Mouse (Mus musculus) forebrain, embryonic 16.5 days (tissue): Measurements from ENCODE around the gene B430218F22Rik. TPM values are rescaled to one million over a fixed set of nuclear protein-coding genes. Genes with fewer than 3 reads are reported as not detected.

Source experiments
- ATAC-seq: fragments of 200-750 bp; cut with Nextera tagmentation; 2 replicates; pipeline ENCODE4 v1.8.0; 2017; ENCODE audit warnings: mild to moderate bottlenecking, moderate library complexity
- H3K27ac ChIP-seq: fragments of 300-500 bp; sonication (generic); 2 replicates; pipeline ENCODE4 v1.5.1; 2014; ENCODE audit warnings: low read length, control low read depth
- H3K27me3 ChIP-seq: fragments of 300-500 bp; sonication (generic); replicated peaks from 2 replicates; pipeline ENCODE4 v1.6.1; 2014; ENCODE audit warnings: low read length; ENCODE audit not compliant: control insufficient read depth, insufficient read depth
- H3K36me3 ChIP-seq: fragments of 300-500 bp; sonication (generic); 2 replicates; pipeline ENCODE4 v1.6.1; 2014; ENCODE audit not compliant: control insufficient read depth, insufficient read depth
- H3K4me1 ChIP-seq: fragments of 300-500 bp; sonication (generic); replicated peaks from 2 replicates; pipeline ENCODE4 v1.6.1; 2014; ENCODE audit warnings: low read length; ENCODE audit not compliant: control insufficient read depth, insufficient read depth
- H3K4me2 ChIP-seq: fragments of 300-500 bp; sonication (generic); 2 replicates; pipeline ENCODE4 v1.6.1; 2014; ENCODE audit warnings: mild to moderate bottlenecking, low read length, control low read depth
- H3K4me3 ChIP-seq: fragments of 300-500 bp; sonication (generic); replicated peaks from 2 replicates; pipeline ENCODE4 v1.5.1; 2014; ENCODE audit warnings: mild to moderate bottlenecking, low read length, control low read depth
- H3K9ac ChIP-seq: fragments of 300-500 bp; sonication (generic); replicated peaks from 2 replicates; pipeline ENCODE4 v1.6.1; 2014; ENCODE audit warnings: low read depth, low read length, control low read depth
- H3K9me3 ChIP-seq: fragments of 300-500 bp; sonication (generic); 2 replicates; pipeline ENCODE4 v1.6.1; 2016; ENCODE audit warnings: low read length; ENCODE audit not compliant: control insufficient read depth
- WGBS: fragments of 180-500 bp; shearing (Covaris S2); extraction: QIAGEN DNeasy Blood & Tissue Kit; methylation state at CpG from one replicate; pipeline ENCODE4 v1.1.7; 2014; 5-methylcytosine and 5-hydroxymethylcytosine counted together
- polyA plus RNA-seq: library from polyadenylated mRNA; unstranded; fragments of >200 nt; fragmentation: Nextera tagmentation; extraction: Ambion mirVana; gene quantifications from 2 replicates; pipeline ENCODE4 v1.2.1, GENCODE M21; 2015

Gene B430218F22Rik
- polyA plus RNA-seq, 1 experiment from 2014 or later: 0.92 TPM

DNA sequence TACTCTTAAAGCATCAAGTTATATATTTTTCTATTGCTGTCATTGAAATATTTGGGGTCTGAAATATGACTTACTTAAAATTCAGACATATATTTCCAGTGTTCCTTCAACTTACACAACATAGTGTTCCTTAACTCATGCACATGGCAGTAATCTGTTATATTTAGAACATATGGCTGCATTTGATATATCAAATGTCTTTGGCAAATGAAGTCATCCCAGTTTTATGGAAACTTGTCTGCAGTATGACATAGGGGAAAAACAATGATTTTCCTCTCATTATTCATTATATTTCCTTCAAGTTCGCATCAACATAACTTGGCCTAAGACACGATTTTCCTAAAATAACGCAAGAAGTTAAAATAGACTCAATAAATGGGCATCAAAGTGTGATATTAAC is 9.4 kb downstream of the B430218F22Rik start:
- H3K27ac ChIP-seq: no peak overlapping the region
- no peaks in the 10 kb centered on the region for H3K36me3 ChIP-seq
- H3K9ac ChIP-seq: no peak overlapping the region
- H3K27me3 ChIP-seq: no peaks in the 10 kb centered on the region
- no peaks in the 10 kb centered on the region for H3K4me1 ChIP-seq
- no peak for ATAC-seq
- WGBS: 85% methylated on average over 3 of the region's 3 CpGs
- no peak overlapping the region for H3K4me2 ChIP-seq
- H3K9me3 ChIP-seq: no peaks in the 10 kb centered on the region
- H3K4me3 ChIP-seq: no peak overlapping the region

DNA sequence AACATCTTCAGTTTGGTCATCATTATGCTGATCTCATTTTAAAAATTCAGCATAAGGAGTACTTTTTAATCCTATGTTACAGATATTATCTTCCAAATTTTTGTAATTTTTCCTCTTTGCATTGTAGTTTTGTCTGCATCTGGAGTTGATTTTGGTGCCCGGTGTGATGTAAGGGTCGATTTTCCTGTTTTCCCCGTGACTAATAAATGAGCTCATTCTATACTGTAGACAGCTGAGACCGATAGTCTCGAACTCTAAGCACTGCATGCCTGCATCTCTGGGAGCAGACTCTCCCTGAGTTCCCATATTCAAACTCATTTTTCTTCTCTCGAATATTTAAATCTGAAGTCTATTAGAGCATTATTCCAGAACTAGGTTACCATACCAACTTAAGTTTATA is 13.9 kb downstream of the B430218F22Rik start:
- no peak overlapping the region for H3K4me3 ChIP-seq
- no peak overlapping the region for H3K4me2 ChIP-seq
- no peak for ATAC-seq
- H3K9me3 ChIP-seq: no peaks in the 10 kb centered on the region
- H3K27me3 ChIP-seq: no peaks in the 10 kb centered on the region
- H3K4me1 ChIP-seq: no peaks in the 10 kb centered on the region
- WGBS: 80% methylated on average over 6 of the region's 6 CpGs
- no peak overlapping the region for H3K27ac ChIP-seq
- H3K36me3 ChIP-seq: no peaks in the 10 kb centered on the region
- H3K9ac ChIP-seq: no peak overlapping the region

DNA sequence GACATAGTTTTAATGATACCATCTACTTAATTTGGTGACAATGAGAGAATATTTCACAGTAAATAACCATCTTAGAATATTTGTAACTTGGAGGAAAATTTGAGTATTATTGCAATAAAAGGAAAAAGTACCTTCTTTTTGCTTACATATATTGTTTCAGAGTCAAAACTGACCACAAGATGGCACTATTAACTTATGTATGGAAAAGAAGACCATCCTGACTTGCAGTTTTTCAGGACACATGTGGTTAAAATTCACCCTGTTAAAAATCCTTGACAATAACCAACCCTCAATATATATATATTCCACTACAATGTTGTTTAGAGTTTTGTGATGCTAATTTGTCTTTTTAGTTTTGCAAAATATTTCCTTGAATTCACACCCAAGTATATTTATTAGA is 17.1 kb downstream of the B430218F22Rik start:
- H3K4me3 ChIP-seq: no peak overlapping the region
- no peak overlapping the region for H3K4me2 ChIP-seq
- H3K9me3 ChIP-seq: no peaks in the 10 kb centered on the region
- H3K27me3 ChIP-seq: no peaks in the 10 kb centered on the region
- no peak overlapping the region for H3K9ac ChIP-seq
- no peaks in the 10 kb centered on the region for H3K4me1 ChIP-seq
- peak; percentile 68 for ATAC-seq
- H3K36me3 ChIP-seq: no peaks in the 10 kb centered on the region
- H3K27ac ChIP-seq: no peak overlapping the region

DNA sequence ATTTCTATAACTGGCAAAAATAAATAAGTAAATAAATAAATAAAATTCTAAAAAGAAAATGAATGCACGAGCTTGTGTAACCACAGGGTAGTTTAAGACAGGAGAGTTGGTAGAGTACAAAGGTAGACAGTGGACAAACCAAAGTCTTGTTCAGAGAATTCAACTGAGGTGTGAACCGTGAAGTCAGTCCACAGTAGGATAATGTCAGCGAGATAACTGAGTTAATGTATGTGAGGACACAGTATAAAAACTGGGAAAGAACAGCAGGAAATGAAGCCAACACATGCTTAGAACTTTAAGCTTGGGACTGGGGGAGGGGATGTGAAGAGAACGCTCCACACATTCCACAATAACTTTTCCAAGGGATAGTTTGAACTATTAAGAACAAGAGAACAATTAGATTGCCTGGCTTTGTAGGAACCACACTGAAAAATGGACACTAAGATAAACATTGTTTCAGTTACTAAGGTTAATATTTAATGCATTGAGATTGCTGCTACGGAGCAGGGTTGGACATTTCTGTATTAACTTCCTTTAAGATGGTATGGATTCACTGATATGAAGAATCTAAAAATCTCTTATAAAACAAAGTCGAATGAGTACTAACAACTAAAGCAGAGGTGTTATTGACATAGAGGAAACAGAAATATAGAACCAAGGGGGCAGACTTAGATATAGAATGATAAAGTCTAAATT is 25.0 kb downstream of the B430218F22Rik start:
- Histone ChIP-seq H3K4me1 (no peaks in the 10 kb centered on the region), H3K36me3 (no peaks in the 10 kb centered on the region), H3K27me3 (no peaks in the 10 kb centered on the region), H3K9ac (no peak overlapping the region), H3K27ac (no peak overlapping the region), H3K9me3 (no peaks in the 10 kb centered on the region), H3K4me2 (no peak overlapping the region), H3K4me3 (no peak overlapping the region)
- WGBS: 79% methylated on average over 6 of the region's 6 CpGs
- no peak for ATAC-seq

DNA sequence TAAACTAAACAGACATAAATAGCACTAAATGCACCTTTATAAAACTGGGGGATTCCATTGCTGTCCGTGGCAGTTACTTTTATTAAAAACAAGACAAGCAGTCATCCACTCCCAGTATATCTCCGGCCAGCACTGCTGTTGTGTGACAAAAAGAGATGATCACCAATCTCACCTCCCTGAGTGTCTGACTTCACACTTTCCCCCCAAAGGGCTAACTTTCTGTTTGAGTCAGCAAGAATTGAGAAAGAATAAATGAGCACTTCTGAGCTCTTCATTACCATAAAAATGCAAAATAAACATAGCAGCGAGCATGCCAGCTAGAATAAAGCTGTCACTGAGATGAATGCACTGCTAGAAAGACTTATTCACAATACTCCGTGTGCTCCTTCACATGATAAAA is 31.7 kb downstream of the B430218F22Rik start:
- no peak overlapping the region for H3K4me2 ChIP-seq
- ATAC-seq: peak; percentile 49; the same call in 1 of the 2 replicates
- 25% methylated on average over 4 of the region's 4 CpGs for WGBS

DNA sequence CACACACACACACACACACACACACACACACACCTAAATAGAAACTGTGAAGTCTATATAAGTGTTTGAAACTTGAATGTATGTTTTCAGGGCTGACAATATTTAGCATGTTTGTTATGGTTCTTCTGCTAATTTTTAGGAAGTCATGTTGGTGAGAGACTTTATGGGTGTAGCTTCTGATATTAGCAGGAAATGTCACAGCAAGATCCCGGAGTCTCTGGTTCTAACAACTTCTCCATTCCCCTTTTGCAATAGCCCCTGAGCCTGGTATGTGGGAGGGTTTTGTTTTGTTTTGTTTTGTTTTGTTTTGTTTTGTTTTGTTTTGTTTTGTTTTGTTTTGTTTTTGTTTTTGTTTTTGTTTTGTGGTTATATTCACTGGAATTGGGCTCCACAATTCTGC is 34.0 kb downstream of the B430218F22Rik start:
- H3K4me1 ChIP-seq: 0 out of 2 replicates have a peak, but pooled peaks cover 3% of the 10 kb centered on the region
- WGBS: 100% methylated on average over 1 of the region's 1 CpGs
- ATAC-seq: no peak

More for the DNA sequence above, 31.7 kb downstream of the B430218F22Rik start:
- no peak overlapping the region for H3K9ac ChIP-seq
- H3K9me3 ChIP-seq: no peaks in the 10 kb centered on the region
- H3K27me3 ChIP-seq: no peaks in the 10 kb centered on the region
- 0 out of 2 replicates have a peak, but pooled peaks cover 3% of the 10 kb centered on the region for H3K4me1 ChIP-seq
- H3K27ac ChIP-seq: no peak overlapping the region
- no peaks in the 10 kb centered on the region for H3K36me3 ChIP-seq
- H3K4me3 ChIP-seq: no peak overlapping the region

DNA sequence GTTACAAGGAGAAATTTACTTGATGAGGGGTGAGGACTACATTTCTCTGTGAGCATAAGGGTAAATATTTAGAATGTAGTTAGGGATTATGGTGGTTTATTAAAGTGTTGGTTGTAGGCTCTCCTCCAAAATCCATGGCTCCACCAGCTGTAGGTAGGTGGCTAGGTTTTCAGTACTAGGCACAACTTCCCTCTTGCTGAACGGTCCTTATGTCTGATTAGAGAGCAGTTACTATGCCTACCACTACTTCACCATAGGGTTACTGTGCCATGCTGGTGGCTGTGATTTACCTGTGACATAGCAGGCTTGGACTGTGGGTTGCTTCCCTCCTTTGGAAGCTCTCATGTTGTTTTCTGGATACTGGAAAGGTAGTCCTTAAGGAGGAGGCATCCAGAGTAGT is 34.4 kb downstream of the B430218F22Rik start:
- H3K9ac ChIP-seq: no peak overlapping the region
- H3K36me3 ChIP-seq: no peaks in the 10 kb centered on the region
- no peak overlapping the region for H3K27ac ChIP-seq
- H3K4me1 ChIP-seq: 0 out of 2 replicates have a peak, but pooled peaks cover 3% of the 10 kb centered on the region
- no peak for ATAC-seq
- WGBS: 83% methylated on average over 1 of the region's 1 CpGs
- H3K4me3 ChIP-seq: no peak overlapping the region
- no peak overlapping the region for H3K4me2 ChIP-seq
- H3K27me3 ChIP-seq: no peaks in the 10 kb centered on the region
- H3K9me3 ChIP-seq: no peaks in the 10 kb centered on the region

More for the DNA sequence above, 34.0 kb downstream of the B430218F22Rik start:
- H3K36me3 ChIP-seq: no peaks in the 10 kb centered on the region
- no peak overlapping the region for H3K4me2 ChIP-seq
- no peaks in the 10 kb centered on the region for H3K27me3 ChIP-seq
- H3K27ac ChIP-seq: no peak overlapping the region
- H3K9ac ChIP-seq: no peak overlapping the region
- no peak overlapping the region for H3K4me3 ChIP-seq
- H3K9me3 ChIP-seq: no peaks in the 10 kb centered on the region

Other genes with a start within 250 kb of the B430218F22Rik start
- 25.2 and 29.2 TPM in 2 replicates for gene Mrps30, start 622 bp downstream of the B430218F22Rik start, polyA plus RNA-seq